Mouse (Mus musculus) neural tube, embryonic 10.5 days (tissue): ENCODE results near the gene Apc2.
A peak's percentile ranks its signal among the peaks of the same experiment; 100 is the strongest.

Source experiments
- DNase-seq: peaks from one replicate; pipeline ENCODE4 v3.0.0-alpha.2; 2017; ENCODE audit warnings: low spot score; ENCODE audit errors: extremely low spot score

Apc2 gene

GRCm38 (mm10) chr10:80294311-80294710, 1.5 kb upstream of the Apc2 start:
- no peak for DNase-seq

GRCm38 (mm10) chr10:80294788-80295303, 931 bp upstream of the Apc2 start:
- DNase-seq, result no peak

GRCm38 (mm10) chr10:80296824-80297223, 1.0 kb downstream of the Apc2 start:
- DNase-seq, result no peak

- no peak for DNase-seq
These were observed 1.9 kb downstream of the Apc2 start for GRCm38 (mm10) chr10:80297526-80298133.

GRCm38 (mm10) chr10:80298571-80299281, 2.9 kb downstream of the Apc2 start:
- DNase-seq, result peak; percentile 85

GRCm38 (mm10) chr10:80299301-80299700, 3.5 kb downstream of the Apc2 start:
- no peak for DNase-seq

GRCm38 (mm10) chr10:80299824-80300223, 4.0 kb downstream of the Apc2 start:
- DNase-seq, result no peak

- DNase-seq, result peak; percentile 48
These were observed 5.0 kb downstream of the Apc2 start for GRCm38 (mm10) chr10:80300672-80301181.

- no peak for DNase-seq
These were observed 5.7 kb downstream of the Apc2 start for GRCm38 (mm10) chr10:80301256-80302081.

- DNase-seq, result no peak
These were observed 6.2 kb downstream of the Apc2 start for GRCm38 (mm10) chr10:80302082-80302355.

GRCm38 (mm10) chr10:80302471-80302881, 6.7 kb downstream of the Apc2 start:
- peak; percentile 47 for DNase-seq

- DNase-seq, result no peak
These were observed 8.7 kb downstream of the Apc2 start for GRCm38 (mm10) chr10:80304458-80304857.

GRCm38 (mm10) chr10:80304862-80305261, 9.1 kb downstream of the Apc2 start:
- DNase-seq, result no peak

- DNase-seq, result no peak
These were observed 15.8 kb downstream of the Apc2 start for GRCm38 (mm10) chr10:80311560-80311959.

- no peak for DNase-seq
These were observed 17.1 kb downstream of the Apc2 start for GRCm38 (mm10) chr10:80312586-80313504.

- DNase-seq, result no peak
These were observed 17.9 kb downstream of the Apc2 start for GRCm38 (mm10) chr10:80313627-80314201.

GRCm38 (mm10) chr10:80314494-80315001, 18.8 kb downstream of the Apc2 start:
- no peak for DNase-seq

- no peak for DNase-seq
These were observed 19.5 kb downstream of the Apc2 start for GRCm38 (mm10) chr10:80315315-80315714.

GRCm38 (mm10) chr10:80316359-80316781, 20.6 kb downstream of the Apc2 start:
- no peak for DNase-seq

GRCm38 (mm10) chr10:80317011-80317410, 21.2 kb downstream of the Apc2 start:
- no peak for DNase-seq
